Mouse (Mus musculus): ENCODE results near the gene Mief2. TPM values are rescaled to one million over a fixed set of nuclear protein-coding genes. Genes with fewer than 3 reads are reported as not detected.

The Mief2 gene
- total RNA-seq (2023), result 14.3 TPM

GRCm38 (mm10) chr11:60728260-60728761, at the start of gene Mief2:
Mief2 (plus strand) TSS chr11:60728398.

GRCm38 (mm10) chr11:60699524-60700075, 28.6 kb upstream of the Mief2 start, which contains the start of gene Llgl1:
Llgl1 (plus strand) TSS chr11:60699723.

GRCm38 (mm10) chr11:60726601-60727391, 1.4 kb upstream of the Mief2 start, which contains the start of gene Flii:
Flii (minus strand) TSS chr11:60727263.

GRCm38 (mm10) chr11:60776829-60777740, 48.9 kb downstream of the Mief2 start, which contains the start of the genes Top3a and Smcr8:
Top3a (minus strand) TSS chr11:60777365.
Smcr8 (plus strand) TSS chr11:60777524.

Other genes with a start within 250 kb of the Mief2 start
- gene Alkbh5, start 192.0 kb upstream of the Mief2 start, total RNA-seq (2023), result 67.2 TPM
- 31.2 TPM for gene Llgl1, start 28.7 kb upstream of the Mief2 start, total RNA-seq (2023)
- gene Flii, start 1.1 kb upstream of the Mief2 start, total RNA-seq (2023), result 158 TPM
- gene Top3a, start 49.0 kb downstream of the Mief2 start, total RNA-seq (2023), result 24.5 TPM
- 86.8 TPM for gene Smcr8, start 49.1 kb downstream of the Mief2 start, total RNA-seq (2023)
- 11.4 TPM for gene Shmt1, start 83.3 kb downstream of the Mief2 start, total RNA-seq (2023)
- 11.8 TPM for gene Dhrs7b, start 102.2 kb downstream of the Mief2 start, total RNA-seq (2023)
- 26.3 TPM for gene Tmem11, start 150.9 kb downstream of the Mief2 start, total RNA-seq (2023)
- gene Natd1, start 186.4 kb downstream of the Mief2 start, total RNA-seq (2023), result 12.4 TPM
- gene Map2k3, start 203.6 kb downstream of the Mief2 start, total RNA-seq (2023), result 28.3 TPM

Measured in CD4-positive naive resting alpha-beta T cell, adult 76 days (primary cell).